Mouse (Mus musculus): ENCODE measurements around the gene Mrpl4. TPM values are rescaled to one million over a fixed set of nuclear protein-coding genes. Genes with fewer than 3 reads are reported as not detected.
"Not testable (repeated sequence)": the region's sequence is repeated elsewhere in the genome, so short reads cannot be mapped to it uniquely, and the experiment has no call there.

Mrpl4 gene
- polyA plus RNA-seq, 1 experiment = 45.1 TPM

GRCm38 (mm10) chr9:21001651-21002200 lies 812 bp upstream of the Mrpl4 start:
- Histone ChIP-seq H3K4me3 (ENCODE audit: low read depth, low read length) (no peak overlapping the region), H3K9ac (ENCODE audit: low read depth, poor library complexity, severe bottlenecking) (peak overlapping the region; percentile 81)

GRCm38 (mm10) chr9:21002270-21002626 lies 290 bp upstream of the Mrpl4 start:
- TF ChIP-seq EP300 (IDR thresholded peaks at IDR 0.05; ENCODE audit: insufficient read depth, low read depth, low read length) = no peak
- peak overlapping the region; percentile 55 for H3K27ac ChIP-seq (ENCODE audit: insufficient read depth, low read length)
- H3K9me3 ChIP-seq (replicated peaks; ENCODE audit: control insufficient read depth, insufficient read depth, low read length, poor library complexity, severe bottlenecking) = no peaks in the 10 kb centered on the region

More at GRCm38 (mm10) chr9:21001651-21002200, 812 bp upstream of the Mrpl4 start:
- Histone ChIP-seq H3K27me3 (ENCODE audit: control insufficient read depth, insufficient read depth, low read length, poor library complexity, severe bottlenecking) (no peaks in the 10 kb centered on the region), H3K36me3 (ENCODE audit: control insufficient read depth, insufficient read depth, low read length, poor library complexity, severe bottlenecking) (peaks cover 11% of the 10 kb centered on the region; the same call in 1 of the 2 replicates), H3K27ac (ENCODE audit: insufficient read depth, low read length) (peak overlapping the region; percentile 15; the same call in 1 of the 2 replicates), H3K4me1 (ENCODE audit: control insufficient read depth, insufficient read depth, low read length) (no peaks in the 10 kb centered on the region), H3K9me3 (replicated peaks; ENCODE audit: control insufficient read depth, insufficient read depth, low read length, poor library complexity, severe bottlenecking) (no peaks in the 10 kb centered on the region)
- TF ChIP-seq CTCF (IDR thresholded peaks at IDR 0.05; ENCODE audit: low read depth, low read length) (no peak), POLR2A (IDR thresholded peaks at IDR 0.05; ENCODE audit: insufficient read depth, low read length) (no peak), EP300 (IDR thresholded peaks at IDR 0.05; ENCODE audit: insufficient read depth, low read depth, low read length) (0 out of 2 replicates have a peak, but pooled peaks have one; percentile 31)

GRCm38 (mm10) chr9:21007313-21007952 lies 4.9 kb downstream of the Mrpl4 start:
- no peaks in the 10 kb centered on the region for H3K9me3 ChIP-seq (replicated peaks; ENCODE audit: control insufficient read depth, insufficient read depth, low read length, poor library complexity, severe bottlenecking)
- H3K27me3 ChIP-seq (ENCODE audit: control insufficient read depth, insufficient read depth, low read length, poor library complexity, severe bottlenecking) = no peaks in the 10 kb centered on the region
- TF ChIP-seq EP300 (IDR thresholded peaks at IDR 0.05; ENCODE audit: insufficient read depth, low read depth, low read length) (no peak), CTCF (IDR thresholded peaks at IDR 0.05; ENCODE audit: low read depth, low read length) (no peak), POLR2A (IDR thresholded peaks at IDR 0.05; ENCODE audit: insufficient read depth, low read length) (no peak)
- H3K9ac ChIP-seq (ENCODE audit: low read depth, poor library complexity, severe bottlenecking) = no peak overlapping the region
- H3K4me1 ChIP-seq (ENCODE audit: control insufficient read depth, insufficient read depth, low read length) = no peaks in the 10 kb centered on the region
- no peak overlapping the region for H3K4me3 ChIP-seq (ENCODE audit: low read depth, low read length)
- no peak overlapping the region for H3K27ac ChIP-seq (ENCODE audit: insufficient read depth, low read length)
- peaks cover 24% of the 10 kb centered on the region for H3K36me3 ChIP-seq (ENCODE audit: control insufficient read depth, insufficient read depth, low read length, poor library complexity, severe bottlenecking)

More at GRCm38 (mm10) chr9:21002270-21002626, 290 bp upstream of the Mrpl4 start:
- Histone ChIP-seq H3K4me3 (ENCODE audit: low read depth, low read length) (peak overlapping the region; percentile 88), H3K9ac (ENCODE audit: low read depth, poor library complexity, severe bottlenecking) (peak overlapping the region; percentile 81), H3K36me3 (ENCODE audit: control insufficient read depth, insufficient read depth, low read length, poor library complexity, severe bottlenecking) (peaks cover 16% of the 10 kb centered on the region), H3K27me3 (ENCODE audit: control insufficient read depth, insufficient read depth, low read length, poor library complexity, severe bottlenecking) (no peaks in the 10 kb centered on the region), H3K4me1 (ENCODE audit: control insufficient read depth, insufficient read depth, low read length) (no peaks in the 10 kb centered on the region)

- no peak overlapping the region for H3K27ac ChIP-seq (ENCODE audit: insufficient read depth, low read length)
- TF ChIP-seq CTCF (IDR thresholded peaks at IDR 0.05; ENCODE audit: low read depth, low read length) = peak; percentile 28
- TF ChIP-seq POLR2A (IDR thresholded peaks at IDR 0.05; ENCODE audit: insufficient read depth, low read length) = no peak
- H3K9ac ChIP-seq (ENCODE audit: low read depth, poor library complexity, severe bottlenecking) = no peak overlapping the region
- no peaks in the 10 kb centered on the region for H3K9me3 ChIP-seq (replicated peaks; ENCODE audit: control insufficient read depth, insufficient read depth, low read length, poor library complexity, severe bottlenecking)
- H3K4me1 ChIP-seq (ENCODE audit: control insufficient read depth, insufficient read depth, low read length) = no peaks in the 10 kb centered on the region
- peaks cover 24% of the 10 kb centered on the region for H3K36me3 ChIP-seq (ENCODE audit: control insufficient read depth, insufficient read depth, low read length, poor library complexity, severe bottlenecking)
- no peaks in the 10 kb centered on the region for H3K27me3 ChIP-seq (ENCODE audit: control insufficient read depth, insufficient read depth, low read length, poor library complexity, severe bottlenecking)
- no peak overlapping the region for H3K4me3 ChIP-seq (ENCODE audit: low read depth, low read length)
Observed at GRCm38 (mm10) chr9:21008007-21008406, 5.5 kb downstream of the Mrpl4 start.

GRCm38 (mm10) chr9:21010362-21010761 lies 7.8 kb downstream of the Mrpl4 start:
- Histone ChIP-seq H3K4me1 (ENCODE audit: control insufficient read depth, insufficient read depth, low read length) (no peaks in the 10 kb centered on the region), H3K27me3 (ENCODE audit: control insufficient read depth, insufficient read depth, low read length, poor library complexity, severe bottlenecking) (no peaks in the 10 kb centered on the region), H3K27ac (ENCODE audit: insufficient read depth, low read length) (no peak overlapping the region), H3K4me3 (ENCODE audit: low read depth, low read length) (no peak overlapping the region), H3K36me3 (ENCODE audit: control insufficient read depth, insufficient read depth, low read length, poor library complexity, severe bottlenecking) (peaks cover 22% of the 10 kb centered on the region), H3K9ac (ENCODE audit: low read depth, poor library complexity, severe bottlenecking) (no peak overlapping the region), H3K9me3 (replicated peaks; ENCODE audit: control insufficient read depth, insufficient read depth, low read length, poor library complexity, severe bottlenecking) (no peaks in the 10 kb centered on the region)
- no peak for TF ChIP-seq EP300 (IDR thresholded peaks at IDR 0.05; ENCODE audit: insufficient read depth, low read depth, low read length)
- no peak for TF ChIP-seq CTCF (IDR thresholded peaks at IDR 0.05; ENCODE audit: low read depth, low read length)
- no peak for TF ChIP-seq POLR2A (IDR thresholded peaks at IDR 0.05; ENCODE audit: insufficient read depth, low read length)

- H3K4me1 ChIP-seq (ENCODE audit: control insufficient read depth, insufficient read depth, low read length); H3K9ac ChIP-seq (ENCODE audit: low read depth, poor library complexity, severe bottlenecking); H3K9me3 ChIP-seq (replicated peaks; ENCODE audit: control insufficient read depth, insufficient read depth, low read length, poor library complexity, severe bottlenecking); H3K27me3 ChIP-seq (ENCODE audit: control insufficient read depth, insufficient read depth, low read length, poor library complexity, severe bottlenecking); H3K27ac ChIP-seq (ENCODE audit: insufficient read depth, low read length); H3K4me3 ChIP-seq (ENCODE audit: low read depth, low read length): not testable (repeated sequence)
- H3K36me3 ChIP-seq (ENCODE audit: control insufficient read depth, insufficient read depth, low read length, poor library complexity, severe bottlenecking) = peaks cover 16% of the 10 kb centered on the region
Observed at GRCm38 (mm10) chr9:21010939-21011541, 8.5 kb downstream of the Mrpl4 start.
